Mouse (Mus musculus) liver, adult (tissue): ENCODE measurements around the gene Fam171a1.

Experiments
- GATA4 ChIP-seq: IDR thresholded peaks from 2 replicates; pipeline ENCODE4 v1.6.1; 2014; ENCODE audit warnings: mild to moderate bottlenecking, low read length; ENCODE audit not compliant: insufficient replicate concordance

Fam171a1 gene

GRCm38 (mm10) chr2:3157030-3157429, 43.0 kb downstream of the Fam171a1 start:
- TF ChIP-seq GATA4: no peak

GRCm38 (mm10) chr2:3157661-3158344, 43.8 kb downstream of the Fam171a1 start:
- no peak for TF ChIP-seq GATA4

GRCm38 (mm10) chr2:3158682-3159412, 44.8 kb downstream of the Fam171a1 start:
- TF ChIP-seq GATA4: no peak

- no peak for TF ChIP-seq GATA4
Measured at GRCm38 (mm10) chr2:3161578-3161977, 47.6 kb downstream of the Fam171a1 start.

DNA sequence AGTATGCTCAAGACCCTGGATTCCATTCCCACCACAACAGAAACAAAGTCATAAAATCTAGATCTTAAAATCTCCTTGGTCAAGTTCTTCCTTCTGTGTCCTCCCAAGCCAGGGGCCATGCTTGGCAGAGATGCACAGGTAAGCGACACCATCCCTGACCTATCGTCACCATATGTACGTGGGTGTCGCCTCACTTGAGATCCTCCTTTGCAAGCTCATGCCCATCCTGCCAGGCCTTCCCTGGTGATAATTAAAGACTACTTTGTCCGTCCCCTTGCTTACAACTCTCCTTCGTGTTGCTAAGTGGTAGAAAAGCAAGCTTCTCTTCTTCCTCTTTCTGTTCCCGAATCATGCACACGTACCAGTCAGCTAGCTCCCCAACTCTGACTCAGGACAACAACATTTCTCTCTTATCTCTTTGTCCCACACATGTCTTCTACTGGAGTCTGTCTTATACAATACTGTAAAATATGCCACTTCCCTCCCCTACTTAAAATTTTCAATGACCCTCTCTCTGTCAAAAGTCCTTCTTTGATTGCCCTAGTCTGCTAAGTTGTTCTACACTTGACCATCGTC, 49.6 kb downstream of the Fam171a1 start:
- no peak for TF ChIP-seq GATA4

DNA sequence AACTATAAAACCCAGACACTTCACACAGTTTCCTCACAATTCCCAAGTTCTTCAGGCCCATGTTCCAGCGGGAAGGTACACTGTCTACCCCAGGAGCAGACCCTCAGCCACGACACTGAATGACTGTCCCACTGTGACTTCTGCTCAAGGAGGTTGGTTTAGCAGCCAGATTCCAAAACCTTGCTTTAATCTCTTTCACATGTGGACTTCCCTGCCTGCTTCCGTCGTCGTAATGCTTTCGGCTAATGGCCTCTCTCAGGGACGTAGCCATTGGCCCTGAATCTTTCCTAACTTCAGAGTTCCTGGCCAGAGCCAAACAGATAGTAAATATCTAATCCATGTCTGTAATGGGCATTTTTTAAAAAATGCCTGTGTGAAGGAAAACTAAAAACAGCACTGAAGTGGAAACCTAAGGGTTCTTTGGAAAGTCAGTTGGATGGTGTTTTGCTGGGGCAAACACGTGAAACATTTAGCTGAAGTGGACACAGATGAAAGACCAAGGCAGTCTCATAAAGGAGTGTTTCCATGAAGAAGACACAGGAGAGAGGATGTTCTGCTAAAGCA, 51.1 kb downstream of the Fam171a1 start:
- TF ChIP-seq GATA4: no peak

- no peak for TF ChIP-seq GATA4
Measured at GRCm38 (mm10) chr2:3165890-3166605, 52.0 kb downstream of the Fam171a1 start.

DNA sequence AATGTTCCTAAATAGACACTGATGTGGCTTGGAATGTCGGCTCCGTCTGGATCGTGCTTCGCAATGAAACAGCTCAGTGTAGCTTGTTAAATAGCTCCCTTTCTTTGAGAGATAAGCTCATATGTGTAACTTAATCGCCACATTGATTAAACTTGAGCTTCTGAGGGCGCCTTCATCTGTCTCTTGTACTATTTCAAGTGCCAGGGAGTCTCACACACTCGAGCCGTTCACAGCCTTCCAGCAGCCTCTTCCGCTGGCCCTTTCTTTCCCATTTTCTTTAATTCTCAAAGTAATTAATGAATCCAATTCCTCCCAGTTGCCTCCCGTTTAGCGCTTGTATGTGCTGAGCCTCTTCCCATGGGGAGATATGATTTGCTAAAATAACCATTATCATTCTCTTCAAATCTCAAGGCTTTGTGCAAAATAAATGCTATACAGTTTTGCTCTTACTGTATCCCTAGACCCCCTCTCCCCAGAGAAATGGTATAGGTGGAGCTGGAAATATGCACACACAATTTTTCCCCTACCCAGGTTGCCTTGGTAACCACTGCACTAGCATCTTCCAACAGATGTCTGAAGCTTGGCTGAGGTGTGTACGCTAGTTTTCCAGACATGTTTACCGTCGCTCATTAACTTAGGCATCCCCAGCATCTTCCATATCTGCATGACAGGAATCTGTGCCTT, 54.8 kb downstream of the Fam171a1 start:
- no peak for TF ChIP-seq GATA4

GRCm38 (mm10) chr2:3169403-3169747, 55.4 kb downstream of the Fam171a1 start:
- no peak for TF ChIP-seq GATA4

- no peak for TF ChIP-seq GATA4
Measured at GRCm38 (mm10) chr2:3171774-3172173, 57.8 kb downstream of the Fam171a1 start.

GRCm38 (mm10) chr2:3172656-3173055, 58.6 kb downstream of the Fam171a1 start:
- peak; percentile 86 for TF ChIP-seq GATA4

- no peak for TF ChIP-seq GATA4
Measured at GRCm38 (mm10) chr2:3174890-3175289, 60.9 kb downstream of the Fam171a1 start.

DNA sequence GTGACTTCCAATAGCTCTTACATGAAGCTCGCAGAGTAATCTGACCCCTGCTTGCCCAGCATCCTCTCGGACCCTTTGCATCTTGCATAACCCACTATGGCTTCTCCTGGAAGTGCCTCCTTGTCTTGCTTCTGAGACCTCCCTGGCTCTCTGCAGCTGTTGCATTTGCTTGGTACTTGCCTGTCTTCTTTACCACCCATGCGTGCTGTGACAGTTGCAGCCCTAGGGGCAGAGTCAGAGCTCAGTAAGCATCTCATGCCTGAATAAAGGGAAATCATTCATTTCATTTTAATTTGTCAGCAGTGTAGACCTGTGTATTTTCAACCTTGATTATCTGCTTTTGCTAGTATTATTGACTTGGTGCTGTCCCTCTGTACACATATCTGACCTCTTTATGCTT, 62.7 kb downstream of the Fam171a1 start:
- TF ChIP-seq GATA4: no peak

DNA sequence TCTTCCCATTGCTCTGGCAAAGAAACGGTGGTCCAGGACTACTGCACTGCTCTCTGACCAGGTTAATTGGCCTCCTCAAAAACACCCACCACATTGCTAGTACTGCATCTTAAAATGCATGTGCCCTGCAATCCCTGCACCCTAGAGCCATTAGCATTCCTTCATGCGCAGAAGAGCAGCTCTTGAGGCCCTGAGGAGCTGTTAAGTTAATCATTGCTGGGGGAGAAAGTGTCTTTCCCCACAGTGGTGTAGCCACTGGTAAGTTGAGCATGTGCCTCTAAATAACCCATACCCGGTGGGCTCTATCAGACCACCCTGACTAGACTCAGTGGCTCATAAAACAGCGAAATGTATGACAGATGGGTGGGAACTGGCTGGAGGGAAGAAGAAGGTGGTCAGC, 66.5 kb downstream of the Fam171a1 start:
- TF ChIP-seq GATA4: no peak

GRCm38 (mm10) chr2:3183656-3184055, 69.6 kb downstream of the Fam171a1 start:
- no peak for TF ChIP-seq GATA4
